Mouse (Mus musculus) liver, postnatal 0 days (tissue): ENCODE data around the gene Micu2. TPM values are rescaled to one million over a fixed set of nuclear protein-coding genes. Genes with fewer than 3 reads are reported as not detected.

ENCODE experiments used
- ATAC-seq: fragments of 200-750 bp; cut with Nextera tagmentation; 2 replicates; pipeline ENCODE4 v1.8.0; 2017; ENCODE audit warnings: mild to moderate bottlenecking, moderate library complexity
- DNase-seq: peaks from one replicate; pipeline ENCODE4 v3.0.0-alpha.2; 2016
- H3K27ac ChIP-seq: fragments of 300-500 bp; sonication (generic); 2 replicates; pipeline ENCODE4 v1.5.1; 2014; ENCODE audit warnings: antibody characterized with exemption, moderate library complexity, mild to moderate bottlenecking, low read depth
- H3K27me3 ChIP-seq: fragments of 300-500 bp; sonication (generic); 2 replicates; pipeline ENCODE4 v1.6.1; 2014; ENCODE audit warnings: low read length, control low read depth, mixed read lengths; ENCODE audit not compliant: insufficient read depth
- H3K36me3 ChIP-seq: fragments of 300-500 bp; sonication (generic); replicated peaks from 2 replicates; pipeline ENCODE4 v1.6.1; 2014; ENCODE audit warnings: mild to moderate bottlenecking, control low read depth, low read length, moderate library complexity, mixed read lengths; ENCODE audit not compliant: insufficient read depth
- H3K4me1 ChIP-seq: fragments of 300-500 bp; sonication (generic); 2 replicates; pipeline ENCODE4 v1.6.1; 2014; ENCODE audit warnings: antibody characterized with exemption, mild to moderate bottlenecking, control low read depth; ENCODE audit not compliant: insufficient read depth
- H3K4me2 ChIP-seq: fragments of 300-500 bp; sonication (generic); 2 replicates; pipeline ENCODE4 v1.6.1; 2014; ENCODE audit warnings: low read depth, mild to moderate bottlenecking, low read length, moderate library complexity, mixed read lengths
- H3K4me3 ChIP-seq: fragments of 300-500 bp; sonication (generic); 2 replicates; pipeline ENCODE4 v1.5.1; 2014; ENCODE audit warnings: low read depth, low read length
- H3K9ac ChIP-seq: fragments of 300-500 bp; sonication (generic); replicated peaks from 2 replicates; pipeline ENCODE4 v1.6.1; 2014; ENCODE audit warnings: mild to moderate bottlenecking, moderate library complexity
- H3K9me3 ChIP-seq: fragments of 300-500 bp; sonication (generic); 2 replicates; pipeline ENCODE4 v1.6.1; 2016; ENCODE audit warnings: mild to moderate bottlenecking, control low read depth, low read length, mixed read lengths
- CTCF ChIP-seq: sonication (generic); IDR thresholded peaks from 2 replicates; pipeline ENCODE4 v1.5.1; 2016; ENCODE audit warnings: antibody characterized with exemption, low read depth
- EP300 ChIP-seq: IDR thresholded peaks from 2 replicates; pipeline ENCODE4 v1.6.1; 2016; ENCODE audit warnings: antibody characterized with exemption, low read depth, mild to moderate bottlenecking
- WGBS: fragments of 180-500 bp; shearing (Covaris S2); extraction: QIAGEN DNeasy Blood & Tissue Kit; methylation state at CpG from one replicate; pipeline ENCODE4 v1.1.7; 2014; ENCODE audit not compliant: insufficient replicate concordance; 5-methylcytosine and 5-hydroxymethylcytosine counted together
- polyA plus RNA-seq: library from polyadenylated mRNA; unstranded; fragments of >200 nt; fragmentation: Nextera tagmentation; extraction: Ambion mirVana; gene quantifications from 2 replicates; pipeline ENCODE4 v1.2.1, GENCODE M21; 2015

Micu2 gene
- polyA plus RNA-seq, 1 experiment from 2014 or later: 37.2 TPM

DNA sequence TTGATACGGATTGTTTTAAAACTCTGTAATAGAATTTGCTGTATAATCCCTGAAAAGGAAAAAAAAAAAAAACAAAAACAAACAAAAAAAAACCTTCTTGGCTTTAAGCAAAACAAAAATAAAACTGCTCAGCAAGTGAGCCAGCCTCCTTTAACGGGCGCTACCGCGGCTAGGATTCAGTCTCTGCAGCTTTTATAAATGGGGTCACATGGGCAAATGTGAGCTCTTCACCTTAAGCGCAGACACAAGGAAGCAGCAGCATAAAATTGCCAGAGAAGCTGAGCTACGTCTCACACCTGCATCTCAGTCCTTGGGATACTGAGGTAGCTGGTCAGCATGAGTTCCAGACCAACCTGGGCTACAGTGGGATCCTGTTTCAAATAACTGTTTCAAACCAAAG lies 16.6 kb downstream of the Micu2 start:
- Histone ChIP-seq H3K9ac (no peak overlapping the region), H3K36me3 (no peaks in the 10 kb centered on the region), H3K4me1 (no peaks in the 10 kb centered on the region), H3K27ac (no peak overlapping the region), H3K9me3 (no peaks in the 10 kb centered on the region), H3K27me3 (no peaks in the 10 kb centered on the region), H3K4me3 (no peak overlapping the region), H3K4me2 (no peak overlapping the region)
- DNase-seq (no peak), ATAC-seq (no peak)
- TF ChIP-seq CTCF: no peak
- TF ChIP-seq EP300: no peak
- 56% methylated on average over 7 of the region's 7 CpGs for WGBS

DNA sequence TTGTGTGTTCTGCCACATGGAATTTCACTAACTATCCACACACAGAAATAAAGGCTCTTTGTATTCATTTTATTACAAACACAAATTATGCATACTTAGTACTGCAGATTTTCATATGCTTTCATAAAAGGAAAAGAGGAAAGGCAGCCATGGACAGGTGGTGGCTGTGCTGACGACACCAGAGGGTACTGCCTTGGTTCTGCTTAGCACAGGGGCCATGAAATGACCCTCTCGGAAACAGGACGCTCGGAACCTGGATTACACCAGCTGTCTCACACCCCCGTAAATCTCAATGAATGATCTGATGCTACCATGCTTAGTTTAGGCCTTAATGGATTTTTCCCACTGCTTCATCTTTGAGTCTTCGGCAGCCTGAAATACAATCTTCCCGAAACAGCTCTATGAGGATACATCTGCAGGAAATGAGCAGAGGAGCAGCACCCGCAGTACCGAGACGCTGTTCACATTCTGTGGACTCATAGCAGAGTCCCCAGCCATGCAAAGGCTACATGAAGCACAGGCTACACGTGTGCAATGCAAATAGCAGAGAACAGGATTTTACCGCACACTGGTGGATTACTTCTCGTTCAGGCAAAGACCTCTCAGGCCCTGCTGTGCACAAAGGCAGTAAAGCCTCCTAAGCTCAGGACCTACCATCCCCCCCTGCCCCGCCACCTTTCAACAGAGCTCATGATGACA lies 17.2 kb downstream of the Micu2 start:
- no peak for ATAC-seq
- no peak overlapping the region for H3K9ac ChIP-seq
- H3K9me3 ChIP-seq: no peaks in the 10 kb centered on the region
- H3K4me3 ChIP-seq: no peak overlapping the region
- TF ChIP-seq EP300: no peak
- no peak for TF ChIP-seq CTCF
- no peaks in the 10 kb centered on the region for H3K36me3 ChIP-seq
- 54% methylated on average over 14 of the region's 14 CpGs for WGBS
- no peak overlapping the region for H3K4me2 ChIP-seq
- no peaks in the 10 kb centered on the region for H3K27me3 ChIP-seq
- no peak overlapping the region for H3K27ac ChIP-seq
- H3K4me1 ChIP-seq: no peaks in the 10 kb centered on the region
- no peak for DNase-seq

DNA sequence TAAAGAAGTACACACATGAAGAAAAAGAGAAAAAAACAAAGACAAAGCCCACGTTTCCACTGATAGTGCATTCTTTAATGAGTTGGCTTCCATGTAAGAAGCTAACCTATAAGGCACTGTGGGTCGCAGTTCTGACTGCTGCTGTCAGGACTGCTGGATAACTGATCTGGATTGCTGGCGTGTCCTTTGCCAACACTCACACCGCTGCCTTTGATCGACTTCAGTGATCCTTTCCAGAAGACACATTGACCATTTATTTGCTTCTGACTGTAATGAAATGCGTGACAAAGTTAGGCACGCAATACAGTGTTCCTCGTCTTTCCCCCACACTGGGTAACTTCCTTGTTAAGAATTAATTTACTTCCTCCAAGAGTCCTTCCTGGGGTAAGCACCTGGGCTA lies 18.3 kb downstream of the Micu2 start:
- Histone ChIP-seq H3K4me3 (no peak overlapping the region), H3K9ac (no peak overlapping the region), H3K27me3 (no peaks in the 10 kb centered on the region), H3K27ac (no peak overlapping the region), H3K4me2 (no peak overlapping the region), H3K4me1 (no peaks in the 10 kb centered on the region), H3K9me3 (no peaks in the 10 kb centered on the region), H3K36me3 (no peaks in the 10 kb centered on the region)
- DNase-seq (no peak), ATAC-seq (no peak)
- no peak for TF ChIP-seq CTCF
- no peak for TF ChIP-seq EP300
- WGBS: 73% methylated on average over 8 of the region's 8 CpGs

DNA sequence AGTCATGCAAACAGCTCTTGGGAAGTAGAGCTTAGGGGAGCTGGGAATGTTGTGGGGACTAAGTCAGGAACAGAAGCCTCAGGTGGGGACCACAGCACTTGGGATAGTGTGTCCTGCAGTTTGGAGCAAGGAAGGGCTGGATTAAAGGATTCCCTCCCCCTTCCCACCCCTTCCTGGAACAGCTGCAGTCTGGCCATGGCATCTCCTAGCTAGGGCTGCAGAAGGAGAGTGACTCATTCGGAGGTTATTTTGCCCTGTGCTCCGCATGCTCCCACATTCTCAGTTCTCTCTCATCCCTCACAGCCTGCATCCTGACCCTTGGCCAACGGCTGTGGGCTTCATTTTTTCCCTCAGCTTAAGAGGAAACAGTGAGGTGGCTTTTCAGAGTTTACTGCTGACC lies 18.9 kb downstream of the Micu2 start:
- TF ChIP-seq EP300 (no peak), CTCF (no peak)
- no peak overlapping the region for H3K4me3 ChIP-seq
- no peak overlapping the region for H3K4me2 ChIP-seq
- DNase-seq (no peak), ATAC-seq (no peak)
- no peaks in the 10 kb centered on the region for H3K27me3 ChIP-seq
- H3K36me3 ChIP-seq: no peaks in the 10 kb centered on the region
- H3K4me1 ChIP-seq: no peaks in the 10 kb centered on the region
- H3K9me3 ChIP-seq: no peaks in the 10 kb centered on the region
- H3K9ac ChIP-seq: no peak overlapping the region
- H3K27ac ChIP-seq: no peak overlapping the region
- 69% methylated on average over 3 of the region's 3 CpGs for WGBS

DNA sequence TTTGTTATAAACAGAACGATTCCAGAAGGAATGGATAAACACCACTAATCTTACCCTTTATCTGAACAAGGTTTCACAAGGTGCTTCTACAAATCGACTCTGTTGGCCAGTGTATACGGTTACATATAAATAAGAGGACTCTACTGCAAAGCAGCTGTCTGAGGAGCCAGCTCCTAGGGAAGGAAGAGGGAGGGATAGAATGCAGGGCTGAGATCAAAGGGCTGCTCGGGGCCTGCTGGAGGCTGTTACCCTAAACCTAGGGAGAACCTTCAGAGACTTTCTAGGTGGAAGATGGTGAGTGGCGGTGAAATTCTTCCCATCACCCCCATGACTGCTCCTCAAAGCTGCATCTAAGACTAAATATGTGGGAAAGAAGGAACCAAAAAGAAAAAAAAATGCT lies 20.9 kb downstream of the Micu2 start:
- H3K9ac ChIP-seq: no peak overlapping the region
- no peaks in the 10 kb centered on the region for H3K27me3 ChIP-seq
- TF ChIP-seq EP300: no peak
- TF ChIP-seq CTCF: no peak
- H3K9me3 ChIP-seq: no peaks in the 10 kb centered on the region
- DNase-seq: no peak
- no peak overlapping the region for H3K4me2 ChIP-seq
- ATAC-seq: no peak
- H3K27ac ChIP-seq: no peak overlapping the region
- no peak overlapping the region for H3K4me3 ChIP-seq
- 69% methylated on average over 5 of the region's 5 CpGs for WGBS
- no peaks in the 10 kb centered on the region for H3K4me1 ChIP-seq
- no peaks in the 10 kb centered on the region for H3K36me3 ChIP-seq

DNA sequence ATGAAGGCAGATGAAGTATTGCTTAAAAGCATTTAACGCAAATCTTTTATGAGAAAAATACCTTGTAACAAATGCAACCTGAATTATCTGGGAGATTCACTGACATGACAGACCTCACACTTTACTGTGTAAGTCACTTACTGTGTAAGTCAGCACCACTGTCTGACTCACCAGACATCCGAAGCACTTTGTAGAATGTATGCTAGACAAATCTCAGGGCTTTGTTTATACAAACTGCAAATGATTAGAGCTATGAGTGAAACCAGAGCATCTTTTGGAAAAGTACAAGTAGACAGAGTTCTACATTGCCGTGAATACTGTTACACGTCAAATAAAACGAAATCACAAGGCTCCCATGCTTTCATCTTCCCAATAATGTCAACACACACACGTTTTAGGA lies 23.4 kb downstream of the Micu2 start:
- H3K4me1 ChIP-seq: no peaks in the 10 kb centered on the region
- H3K9ac ChIP-seq: no peak overlapping the region
- no peaks in the 10 kb centered on the region for H3K27me3 ChIP-seq
- DNase-seq (no peak), ATAC-seq (no peak)
- no peaks in the 10 kb centered on the region for H3K9me3 ChIP-seq
- no peak overlapping the region for H3K4me2 ChIP-seq
- no peaks in the 10 kb centered on the region for H3K36me3 ChIP-seq
- 74% methylated on average over 6 of the region's 6 CpGs for WGBS
- H3K4me3 ChIP-seq: no peak overlapping the region
- TF ChIP-seq CTCF (no peak), EP300 (no peak)
- no peak overlapping the region for H3K27ac ChIP-seq
